Mouse (Mus musculus) thymus, postnatal 0 days (tissue): ENCODE data around the gene Prss12. TPM values are rescaled to one million over a fixed set of nuclear protein-coding genes. Genes with fewer than 3 reads are reported as not detected.

Experiments
- DNase-seq: peaks from one replicate; pipeline ENCODE4 v3.0.0-alpha.2; 2015; ENCODE audit warnings: low spot score
- polyA plus RNA-seq: library from polyadenylated mRNA; unstranded; fragments of >200 nt; fragmentation: Nextera tagmentation; extraction: Ambion mirVana; gene quantifications from 2 replicates; pipeline ENCODE4 v1.2.1, GENCODE M21; 2015

Prss12 gene
- polyA plus RNA-seq = 0.32 and 0.48 TPM in 2 replicates

DNA sequence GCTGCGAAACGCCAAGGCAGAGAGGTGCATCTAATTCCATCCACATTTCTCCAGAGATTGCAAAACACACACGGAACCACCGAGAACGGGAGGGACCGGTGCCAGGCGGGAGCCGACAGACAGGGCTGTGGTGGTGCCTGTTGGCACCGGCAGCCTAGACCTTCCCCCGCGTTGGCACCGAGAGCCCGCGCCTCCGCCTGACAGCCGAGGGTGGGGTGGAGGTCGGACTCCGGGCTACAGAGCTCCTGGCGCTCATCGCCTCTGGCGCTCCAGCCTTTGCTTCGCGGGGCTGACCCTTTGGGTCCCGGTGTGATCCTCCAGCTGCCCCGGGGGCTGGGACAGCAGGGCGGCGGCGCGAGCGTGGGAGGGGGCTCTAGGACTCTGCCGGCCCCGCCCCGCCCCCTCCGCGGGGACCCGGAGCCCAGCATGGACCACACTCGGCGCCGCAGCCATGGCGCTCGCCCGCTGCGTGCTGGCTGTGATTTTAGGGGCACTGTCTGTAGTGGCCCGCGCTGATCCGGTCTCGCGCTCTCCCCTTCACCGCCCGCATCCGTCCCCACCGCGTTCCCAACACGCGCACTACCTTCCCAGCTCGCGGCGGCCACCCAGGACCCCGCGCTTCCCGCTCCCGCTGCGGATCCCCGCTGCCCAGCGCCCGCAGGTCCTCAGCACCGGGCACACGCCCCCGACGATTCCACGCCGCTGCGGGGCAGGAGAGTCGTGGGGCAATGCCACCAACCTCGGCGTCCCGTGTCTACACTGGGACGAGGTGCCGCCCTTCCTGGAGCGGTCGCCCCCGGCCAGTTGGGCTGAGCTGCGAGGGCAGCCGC lies at the start of gene Prss12:
Gene Prss12 (plus strand): TSS at position 206 of the 830 bp plus-strand sequence.
- DNase-seq = no peak

DNA sequence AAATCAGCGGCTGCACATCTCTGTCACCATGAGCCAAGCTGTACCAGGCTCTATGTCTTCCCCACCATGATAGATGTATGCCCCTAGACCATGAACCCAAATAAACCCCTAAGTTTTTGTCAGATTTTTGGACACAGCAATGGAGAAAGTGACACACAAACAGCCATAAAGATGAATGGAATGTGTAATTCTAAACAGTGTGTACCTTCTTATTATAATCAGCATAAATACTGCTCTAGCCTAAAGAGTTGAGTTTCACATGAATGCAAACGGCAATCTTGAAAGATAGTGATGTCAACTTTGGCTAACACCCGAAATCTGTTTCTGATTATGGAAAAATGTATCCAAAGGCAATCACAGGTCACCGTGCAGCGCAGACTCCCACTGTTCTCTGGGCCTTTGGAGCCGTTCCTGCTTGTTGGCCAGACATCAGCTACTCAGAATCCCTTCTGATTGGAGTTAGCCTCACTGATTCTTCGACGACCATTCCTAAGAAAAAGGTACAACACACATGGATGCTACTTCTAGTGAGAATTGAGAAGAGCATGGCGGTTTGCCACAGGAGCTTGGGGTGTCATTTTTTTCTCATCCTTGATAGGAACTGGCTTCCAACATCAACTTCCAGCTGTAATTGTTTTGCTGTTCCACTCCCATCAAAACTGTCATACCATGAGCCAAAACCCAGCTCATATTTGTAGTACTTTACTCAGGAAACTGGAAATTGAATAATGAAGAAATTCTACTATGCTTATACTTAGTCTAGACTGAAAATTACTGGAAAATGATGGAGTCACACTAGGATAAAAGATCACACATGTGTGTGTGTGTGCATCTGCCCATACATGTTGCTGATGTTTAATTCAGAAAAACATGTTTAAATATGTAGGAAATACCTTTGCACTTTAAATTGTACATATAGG lies 48.9 kb upstream of the Prss12 start:
- no peak for DNase-seq

DNA sequence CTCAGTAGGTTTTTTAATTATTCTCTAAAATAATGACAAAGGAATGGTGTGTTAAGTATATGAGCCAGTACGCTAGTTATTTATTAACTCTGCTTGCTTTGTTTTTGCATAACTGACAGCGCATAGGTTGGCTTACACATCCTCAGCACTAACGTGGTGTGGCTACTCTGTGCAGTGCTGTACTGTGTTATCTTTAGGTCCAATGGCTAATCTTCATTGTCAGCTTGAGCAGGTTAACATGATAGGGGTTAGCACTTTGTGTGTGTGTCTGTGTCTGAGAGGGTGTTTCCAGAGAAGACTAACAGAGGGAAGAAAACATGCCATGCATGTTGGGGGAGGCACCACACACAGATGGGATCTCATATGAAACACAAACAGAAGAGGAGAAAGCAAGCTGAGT lies 41.8 kb upstream of the Prss12 start:
- no peak for DNase-seq

DNA sequence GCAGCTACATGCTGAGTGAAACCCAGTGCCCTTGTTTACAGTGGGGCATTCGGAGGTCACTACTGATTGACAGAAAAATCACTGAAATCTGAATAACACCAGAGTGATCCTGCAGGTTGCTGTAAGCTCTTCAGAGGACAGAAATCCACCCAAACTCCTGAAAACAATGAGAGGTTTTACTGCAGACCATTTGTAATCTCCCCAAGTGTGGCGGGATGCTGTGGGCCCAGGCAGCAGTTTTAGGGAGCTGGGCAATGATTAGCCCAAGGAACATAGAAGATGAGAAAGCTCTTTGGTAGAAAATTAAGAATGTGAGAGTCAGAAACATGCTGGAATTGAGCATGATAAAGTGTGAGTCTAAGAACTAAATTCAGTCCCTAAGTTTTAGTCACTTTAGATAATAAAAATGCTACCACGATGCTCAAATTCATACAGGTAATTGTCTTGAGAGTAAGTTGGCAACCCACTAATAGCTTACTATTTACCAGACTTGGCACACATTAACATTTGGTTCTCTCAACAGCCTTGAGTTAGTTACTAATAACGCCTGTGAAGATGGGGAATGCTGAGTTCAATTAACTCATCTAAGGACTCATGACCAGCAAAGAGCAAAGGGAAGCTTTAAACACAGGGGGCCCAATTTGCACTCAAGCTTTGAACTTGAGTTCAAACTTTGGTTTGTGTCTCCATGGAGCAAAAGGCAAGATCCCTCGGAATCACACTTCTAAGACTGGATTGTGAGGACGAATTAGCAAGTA lies 34.7 kb upstream of the Prss12 start:
- DNase-seq = no peak

DNA sequence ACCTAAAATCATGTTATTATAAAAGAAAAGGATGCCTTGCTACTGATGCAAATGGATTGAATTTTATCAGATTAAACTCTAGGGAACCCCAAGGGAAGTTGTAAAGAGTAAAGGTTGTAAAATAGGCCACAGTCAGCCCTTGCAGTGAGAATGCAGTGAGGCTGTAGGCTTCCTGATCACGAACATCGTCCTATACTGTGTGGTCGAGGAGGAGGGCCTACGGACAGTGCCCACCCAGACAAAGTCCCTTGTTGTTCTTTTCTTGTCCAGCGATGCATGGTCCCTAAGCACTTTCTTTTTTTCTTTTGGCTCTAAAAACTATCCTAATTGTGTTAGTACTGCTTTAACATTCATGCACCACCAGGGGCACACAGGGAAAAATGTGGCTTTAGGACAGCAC lies 33.5 kb upstream of the Prss12 start:
- no peak for DNase-seq

DNA sequence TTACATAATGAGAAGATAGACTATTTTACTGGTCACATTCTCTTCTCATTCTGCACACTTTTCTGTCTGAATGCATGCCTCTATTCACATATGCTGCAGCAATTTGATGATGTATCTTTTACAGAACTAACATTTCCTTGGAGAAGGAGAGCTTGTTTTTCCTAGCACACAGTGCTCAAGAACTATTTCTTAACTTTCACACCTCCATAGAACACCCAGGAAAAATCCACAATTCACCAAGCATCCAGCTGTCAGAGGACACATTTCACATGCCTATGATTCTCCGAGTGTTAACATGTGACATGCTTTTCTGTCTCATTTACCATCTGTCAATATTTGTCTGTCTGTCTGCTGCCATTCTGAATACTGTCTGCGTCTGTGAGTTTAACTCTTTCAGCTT lies 21.1 kb upstream of the Prss12 start:
- DNase-seq = no peak

DNA sequence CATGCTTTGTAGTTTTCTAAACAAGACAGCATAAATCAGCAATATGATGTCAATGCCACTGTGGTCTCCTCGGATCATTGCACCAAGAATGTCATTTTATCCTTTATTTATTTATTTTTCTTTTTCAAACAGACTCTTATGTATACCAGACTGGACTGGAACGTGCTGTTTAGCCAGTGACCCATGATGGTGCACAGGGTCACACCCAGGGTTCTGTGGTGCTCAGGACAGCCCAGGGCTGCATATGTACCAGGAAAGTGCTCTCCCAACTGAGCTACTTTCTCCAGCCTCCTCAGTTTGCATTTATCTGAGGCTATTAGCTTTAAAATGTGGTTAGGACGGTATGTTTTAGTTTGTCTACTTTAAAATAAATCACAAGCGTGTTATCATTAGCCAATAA lies 18.7 kb upstream of the Prss12 start:
- no peak for DNase-seq

DNA sequence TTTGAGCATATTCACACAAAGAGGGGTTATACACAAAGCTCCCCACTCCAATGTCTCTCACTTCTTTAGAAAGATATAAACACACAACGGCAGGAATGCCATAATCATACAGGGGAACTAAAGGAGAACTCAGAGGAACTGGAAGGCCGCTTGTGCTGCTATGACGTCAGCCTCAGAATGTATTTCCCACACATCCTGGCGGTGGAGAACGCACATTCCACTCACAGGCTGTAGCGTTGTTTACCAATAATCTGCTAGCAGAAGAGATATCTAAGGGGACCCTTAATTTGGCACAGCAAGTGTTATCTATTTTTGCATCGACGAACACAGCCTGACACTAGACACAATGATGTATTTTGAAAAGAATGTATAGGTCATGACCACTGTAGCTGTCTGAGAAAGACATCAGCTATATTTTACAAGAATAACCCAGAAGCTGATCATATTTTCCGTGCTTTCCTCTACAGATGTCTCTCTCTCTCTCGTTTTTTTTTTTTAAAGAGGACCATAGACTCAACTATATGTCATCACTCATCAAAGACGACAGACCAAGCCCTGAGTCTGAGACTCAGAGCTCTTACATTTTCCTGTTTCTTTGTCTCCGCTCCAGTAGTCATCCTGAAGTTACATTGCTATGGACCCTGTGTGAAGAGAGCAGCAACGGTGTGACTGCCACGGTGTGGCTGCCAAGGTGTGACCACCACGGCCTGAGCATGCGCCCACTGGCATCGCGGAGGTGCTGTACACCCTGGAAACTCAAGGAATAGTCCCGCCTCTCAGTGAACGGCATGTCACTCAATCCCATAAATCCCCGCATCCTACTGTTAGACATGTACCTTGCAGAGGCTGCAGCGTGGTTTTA lies 16.9 kb upstream of the Prss12 start:
- DNase-seq = no peak

DNA sequence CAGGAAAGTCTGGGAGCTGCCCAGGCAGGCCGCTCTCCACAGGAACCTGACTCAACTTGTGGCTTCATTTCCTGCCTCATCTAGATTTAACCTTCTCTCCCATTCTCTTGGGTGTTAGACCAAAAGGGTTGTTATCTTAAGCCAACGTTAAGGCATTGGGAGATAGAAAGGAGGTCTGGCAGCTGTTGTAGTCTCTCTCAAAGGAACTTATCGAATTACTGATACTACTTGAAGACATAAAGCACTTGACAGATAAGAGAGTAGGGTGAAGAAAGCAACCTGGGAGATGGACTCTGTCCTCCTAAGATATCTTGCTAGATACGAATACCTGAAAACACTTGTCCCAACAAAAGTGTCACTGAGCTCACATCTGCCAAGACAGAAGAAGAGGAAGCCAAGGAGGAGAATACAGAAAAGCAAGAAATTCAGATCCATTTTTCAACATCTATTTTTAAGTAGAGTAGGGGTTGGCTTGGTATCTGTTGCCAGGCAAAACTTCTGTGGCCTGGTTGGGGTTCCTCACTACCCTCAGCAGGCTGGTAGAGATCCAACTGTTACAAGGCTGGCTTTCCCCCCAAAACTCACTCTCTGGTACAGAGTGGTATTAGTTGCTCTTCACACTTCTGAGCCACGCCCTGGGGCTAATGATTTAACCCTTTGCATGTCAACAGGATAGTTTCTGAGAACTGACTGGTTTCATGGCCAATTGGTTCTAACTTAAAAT lies 14.6 kb upstream of the Prss12 start:
- DNase-seq = no peak

DNA sequence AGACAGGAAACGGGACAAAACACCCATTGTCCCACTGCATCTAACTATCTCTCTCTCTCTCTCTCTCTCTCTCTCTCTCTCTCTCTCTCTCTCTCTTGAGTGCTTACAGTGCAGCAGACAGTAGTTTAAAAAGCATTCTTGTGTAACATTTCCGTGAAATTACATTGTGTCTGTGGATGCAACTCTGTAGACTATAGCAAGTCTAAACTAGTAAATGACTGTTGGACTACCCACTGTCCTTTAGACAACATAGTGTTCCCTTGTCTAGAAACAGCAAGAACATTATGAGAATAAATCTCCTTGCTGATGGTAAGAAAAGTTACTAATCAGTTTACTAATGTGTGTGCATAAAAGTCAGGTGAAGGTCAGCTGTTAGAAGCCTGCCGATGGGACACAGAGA lies 13.4 kb upstream of the Prss12 start:
- no peak for DNase-seq

DNA sequence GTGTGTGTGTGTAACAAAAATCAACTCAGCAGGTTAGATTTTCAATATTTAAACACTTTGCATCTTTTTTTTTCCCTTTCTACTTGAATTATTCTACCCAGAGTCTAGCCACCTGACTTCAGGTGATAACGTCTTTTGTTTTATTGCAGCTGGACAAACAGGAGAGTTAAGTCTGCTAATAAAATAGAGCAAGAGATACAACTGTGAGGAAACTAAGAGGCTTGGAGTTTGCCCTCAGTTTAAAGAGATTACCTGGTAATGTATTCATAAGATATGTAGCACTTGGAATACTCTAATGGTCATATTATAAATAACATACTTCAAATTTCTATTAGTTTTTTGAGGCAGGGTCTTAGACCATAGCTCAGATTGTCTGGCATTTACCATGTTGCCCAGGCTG lies 9.1 kb upstream of the Prss12 start:
- no peak for DNase-seq

DNA sequence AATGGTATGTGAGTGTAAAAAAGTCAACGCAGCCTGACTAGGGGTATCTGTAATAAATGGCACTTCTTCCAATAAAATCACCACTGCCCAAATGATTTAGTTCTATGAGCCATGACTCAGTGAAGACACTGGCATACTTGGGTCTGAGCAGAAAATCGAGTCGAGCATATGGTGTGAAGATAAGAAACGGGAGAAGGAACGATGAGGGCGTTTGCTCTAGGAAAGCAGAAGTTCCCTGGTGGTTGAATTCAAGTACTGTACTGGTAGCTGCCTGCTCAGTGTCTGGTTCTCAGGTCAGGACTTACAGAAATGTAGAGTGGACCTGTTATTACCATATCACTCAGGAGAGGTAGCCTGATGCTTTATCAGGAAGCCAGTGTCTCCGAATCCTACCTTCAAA lies 6.2 kb upstream of the Prss12 start:
- DNase-seq = no peak

DNA sequence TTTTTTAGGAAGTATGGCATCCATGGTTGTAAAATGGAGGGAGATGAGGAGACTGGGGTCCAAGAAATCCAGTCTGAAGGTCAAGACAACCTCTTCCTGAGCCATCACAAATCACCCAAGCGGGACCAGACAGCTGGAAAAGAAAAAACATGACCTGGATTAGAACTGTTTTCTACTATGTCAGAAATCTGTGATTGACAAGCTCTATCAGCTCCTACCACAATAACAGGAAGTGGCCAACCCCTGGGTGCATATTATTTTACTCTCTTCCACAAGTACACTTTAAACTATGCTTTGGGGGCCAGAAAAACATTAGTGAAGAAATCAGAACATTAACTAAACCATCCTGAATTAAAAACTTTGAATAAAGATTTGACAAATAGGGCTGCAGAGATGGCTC lies 2.2 kb upstream of the Prss12 start:
- no peak for DNase-seq

DNA sequence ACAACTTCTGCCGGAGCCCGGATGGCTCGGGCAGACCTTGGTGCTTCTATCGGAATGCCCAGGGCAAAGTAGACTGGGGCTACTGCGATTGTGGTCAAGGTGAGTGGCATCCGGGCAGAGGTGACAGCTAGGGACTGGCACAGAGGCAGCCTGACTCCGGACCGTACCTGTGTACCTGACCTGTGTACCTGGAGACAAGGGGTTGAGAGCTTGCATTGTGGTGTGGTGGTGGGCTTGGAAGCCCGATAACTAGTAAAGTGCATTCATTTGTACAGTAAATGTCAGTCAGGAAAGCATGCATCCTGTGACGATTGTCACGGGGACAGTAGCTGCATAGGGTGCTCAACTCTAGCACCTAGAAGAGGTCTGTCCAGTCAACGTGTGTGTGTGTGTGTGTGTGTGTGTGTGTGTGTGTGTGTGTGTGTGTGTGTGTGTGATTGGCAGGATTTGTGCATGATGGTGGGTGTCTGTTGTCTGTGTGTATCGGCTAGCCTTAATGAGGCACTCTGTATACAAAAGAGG lies 886 bp downstream of the Prss12 start:
- no peak for DNase-seq

DNA sequence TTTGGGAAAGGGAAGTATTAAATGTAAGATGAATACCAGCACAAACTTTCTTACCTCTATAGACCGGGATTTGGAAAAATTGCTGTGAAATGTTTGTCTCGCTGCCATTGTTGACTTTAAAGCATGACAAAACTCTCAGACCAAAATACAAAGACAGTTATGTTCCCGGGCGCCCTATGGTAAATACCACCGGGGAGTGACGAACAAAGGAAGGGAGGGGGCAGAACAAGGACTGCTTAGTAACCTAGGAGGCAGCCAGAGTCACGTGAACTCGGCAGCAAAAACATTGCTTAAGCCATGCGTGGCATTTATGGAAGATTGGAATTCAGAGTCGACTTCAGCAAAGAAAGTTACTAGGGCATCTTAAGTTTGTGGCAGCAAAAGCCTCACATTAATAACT lies 1.4 kb downstream of the Prss12 start:
- DNase-seq = no peak

DNA sequence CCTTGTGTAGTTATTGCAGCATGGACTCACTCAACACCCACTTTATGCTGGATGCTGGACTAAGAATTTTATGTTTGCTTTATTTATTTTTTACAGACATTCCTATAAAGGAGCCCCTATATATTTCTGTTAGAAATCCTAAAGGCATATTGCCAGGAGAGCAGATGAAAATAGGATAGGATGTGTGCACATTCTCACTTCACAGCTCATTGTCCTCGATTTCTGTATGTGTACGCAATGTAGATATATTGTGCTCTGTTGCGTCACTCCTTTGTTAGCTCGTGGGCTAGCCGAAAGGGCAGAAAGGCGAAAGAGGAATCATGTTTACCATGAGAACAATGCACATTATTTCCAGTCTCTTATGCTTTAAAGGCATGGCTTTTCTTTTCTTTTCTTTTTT lies 3.4 kb downstream of the Prss12 start:
- DNase-seq = no peak

DNA sequence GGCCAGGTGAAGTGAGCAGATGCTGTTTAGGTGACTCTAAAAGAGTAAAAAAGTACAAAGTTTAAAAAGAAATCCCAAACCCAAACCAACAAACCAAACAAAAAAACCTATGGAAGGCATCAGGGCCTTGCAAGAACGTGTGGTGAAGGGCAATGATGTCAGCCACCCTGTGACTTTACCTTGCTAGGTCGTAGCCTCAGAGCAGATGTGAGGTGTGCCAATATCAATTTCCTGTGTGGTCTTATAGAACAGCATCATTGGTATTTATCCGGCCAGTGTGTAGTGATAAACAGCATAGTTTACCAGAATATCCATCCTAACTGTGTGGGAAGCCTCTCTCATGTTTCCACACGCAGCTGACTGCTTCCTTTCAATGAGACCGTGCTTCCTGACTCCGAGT lies 6.2 kb downstream of the Prss12 start:
- no peak for DNase-seq

DNA sequence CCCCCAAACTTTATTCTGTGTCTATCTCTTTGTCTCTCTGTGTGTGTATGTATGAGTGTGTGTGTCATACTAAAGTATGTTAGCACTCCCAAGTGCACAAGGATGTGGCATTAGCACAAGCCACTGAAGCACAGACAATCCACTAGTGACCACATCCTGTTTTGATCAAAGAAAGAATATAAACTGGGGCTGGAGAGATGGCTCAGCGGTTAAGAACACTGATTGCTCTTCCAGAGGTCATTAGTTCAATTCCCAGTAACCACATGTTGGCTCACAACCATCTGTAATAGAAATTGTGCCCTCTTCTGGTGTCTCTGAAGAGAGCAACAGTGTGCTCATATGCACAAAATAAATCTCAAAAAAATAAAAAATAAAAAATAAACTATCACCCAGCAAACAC lies 12.8 kb downstream of the Prss12 start:
- no peak for DNase-seq

DNA sequence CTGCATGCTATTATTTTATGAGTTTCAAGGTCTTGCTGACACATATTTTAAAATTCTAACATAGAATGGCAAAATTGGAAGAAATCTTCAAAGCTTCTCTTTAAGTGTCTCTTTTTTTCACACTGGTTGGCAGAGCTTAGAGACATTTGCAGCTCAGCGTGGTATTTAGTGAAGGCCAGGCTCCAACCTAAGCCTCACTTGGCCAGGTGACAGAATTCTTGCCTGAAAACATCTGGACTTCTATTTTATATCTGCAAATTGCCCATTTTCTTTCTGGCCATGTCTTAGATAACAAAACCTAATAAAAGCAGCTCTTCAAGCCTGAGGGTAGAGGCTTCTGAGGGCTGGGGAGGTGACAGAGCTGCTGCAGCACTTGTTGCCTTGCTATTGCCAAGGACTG lies 13.7 kb downstream of the Prss12 start:
- DNase-seq = no peak

DNA sequence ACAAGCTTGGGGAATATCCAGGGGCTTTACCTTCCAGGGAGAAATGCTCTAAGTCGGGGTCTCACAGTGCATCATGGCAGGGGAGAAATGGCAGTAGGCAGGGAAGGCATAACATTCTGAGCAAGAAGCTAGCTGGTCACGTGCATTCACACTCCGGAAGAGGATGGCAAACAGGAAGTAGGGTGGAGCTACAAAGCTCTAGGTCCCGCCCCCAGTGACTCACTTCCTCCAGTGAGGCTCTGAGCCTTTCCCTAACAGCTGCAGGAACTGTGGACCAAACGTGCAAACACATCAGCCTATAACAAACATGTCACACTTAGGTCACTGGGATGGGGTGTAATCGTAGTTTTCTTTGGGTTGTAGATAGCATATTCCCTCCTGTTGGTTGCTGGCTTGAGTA lies 15.6 kb downstream of the Prss12 start:
- DNase-seq = no peak
